Mouse (Mus musculus): ENCODE results near the gene Tm4sf20. TPM values are rescaled to one million over a fixed set of nuclear protein-coding genes. Genes with fewer than 3 reads are reported as not detected.

Tm4sf20 gene
- not detected for total RNA-seq (2021)
- long read RNA-seq, experiment 1 = 0 reads
- long read RNA-seq, experiment 2 = 0 reads

DNA sequence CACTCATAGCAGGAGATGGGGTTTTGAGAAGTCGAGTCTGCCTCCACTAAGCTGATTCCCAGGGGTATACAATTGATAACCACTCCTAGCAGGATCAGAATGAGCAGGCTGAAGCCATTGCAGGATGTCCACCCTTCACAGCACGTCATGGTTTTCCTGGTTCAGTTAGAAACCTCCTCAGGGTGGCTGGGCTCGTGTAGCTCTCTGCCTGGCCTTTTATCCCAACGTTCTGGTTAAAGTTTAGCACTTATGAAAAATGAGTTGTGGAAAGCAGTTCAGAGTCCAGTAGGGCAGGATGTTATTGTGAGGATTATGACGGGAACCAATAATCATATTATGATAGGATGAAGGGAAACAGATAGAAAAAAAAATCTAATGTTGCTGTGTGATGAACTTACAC lies at the start of gene Tm4sf20:
Gene Tm4sf20 (minus strand): TSS at position 193 of the 400 bp plus-strand sequence.
- no peak for DNase-seq

DNA sequence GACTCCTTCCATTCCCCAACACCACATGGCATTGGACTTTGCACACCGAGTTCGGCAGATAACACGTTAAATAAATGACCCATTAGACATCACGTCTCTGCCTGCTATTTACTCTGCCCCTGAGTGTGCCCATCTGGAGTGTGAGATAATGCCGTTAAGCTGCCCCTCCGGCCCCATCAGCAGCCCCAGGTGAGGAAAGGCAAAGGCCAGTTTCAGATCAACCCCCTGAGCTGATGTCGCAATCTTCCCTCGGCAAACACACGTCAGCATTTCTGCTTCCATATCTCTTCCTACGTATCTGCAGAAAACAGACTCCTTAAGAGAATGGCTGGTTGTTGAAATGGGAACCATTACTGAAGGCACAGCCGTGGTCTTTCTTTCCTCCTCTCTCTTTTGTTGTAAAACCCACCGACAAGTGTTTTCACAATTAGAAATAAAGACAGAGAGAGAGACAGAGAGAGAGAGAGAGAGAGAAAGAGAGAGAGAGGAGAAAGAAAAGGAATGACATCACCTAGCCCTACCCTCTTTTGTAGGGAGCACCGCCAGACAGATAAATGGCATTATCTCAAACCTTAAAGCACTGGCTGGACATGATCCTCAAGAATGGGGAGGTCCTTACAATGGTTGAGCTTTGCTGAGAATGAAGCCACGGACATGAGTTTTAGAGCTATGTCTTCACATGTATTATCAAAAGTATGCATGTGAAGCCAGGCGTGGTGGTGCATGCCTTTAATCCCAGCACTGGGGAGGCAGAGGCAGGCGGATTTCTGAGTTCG lies 47.9 kb upstream of the Tm4sf20 start:
- DNase-seq = peak in 1 of 2 experiments; percentile 42

DNA sequence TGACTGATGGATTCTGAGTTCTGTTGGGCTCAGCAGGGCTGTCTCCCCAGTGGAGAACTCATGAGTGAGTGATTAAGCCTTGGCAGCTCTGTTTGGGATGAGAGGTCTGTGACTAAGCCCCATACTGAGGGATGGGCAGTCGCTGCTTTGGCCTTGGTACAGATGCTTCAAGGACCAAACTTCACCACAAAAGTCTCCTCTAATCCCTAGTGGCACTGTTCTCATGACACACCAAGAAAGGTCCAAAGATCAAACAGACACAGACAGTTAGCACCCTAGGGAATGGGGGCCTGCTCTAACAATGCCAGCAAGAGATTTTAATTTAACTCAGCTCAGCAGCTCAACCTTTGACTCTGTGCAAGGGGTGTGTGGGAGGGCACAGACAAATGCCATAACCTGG lies 43.5 kb upstream of the Tm4sf20 start:
- DNase-seq = no peak

DNA sequence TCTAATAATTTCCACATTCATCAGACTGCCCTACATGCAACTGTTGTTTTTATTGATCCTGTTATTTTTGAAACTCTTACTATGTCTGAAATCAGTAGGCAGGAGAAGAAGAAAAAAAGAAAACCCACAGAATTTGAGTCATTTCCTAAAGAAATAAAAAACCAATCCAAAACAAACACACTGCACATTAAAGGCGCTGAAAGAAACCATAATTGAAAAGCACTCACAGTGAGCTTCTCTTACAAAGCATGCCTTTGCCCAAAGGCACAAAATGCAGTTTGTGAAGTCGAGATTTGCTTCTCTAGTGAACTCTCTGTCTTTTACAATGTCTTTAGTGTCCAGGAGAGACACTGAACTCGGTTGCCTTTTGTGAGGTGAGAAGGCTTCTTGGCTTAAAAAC lies 40.3 kb upstream of the Tm4sf20 start:
- no peak for DNase-seq

DNA sequence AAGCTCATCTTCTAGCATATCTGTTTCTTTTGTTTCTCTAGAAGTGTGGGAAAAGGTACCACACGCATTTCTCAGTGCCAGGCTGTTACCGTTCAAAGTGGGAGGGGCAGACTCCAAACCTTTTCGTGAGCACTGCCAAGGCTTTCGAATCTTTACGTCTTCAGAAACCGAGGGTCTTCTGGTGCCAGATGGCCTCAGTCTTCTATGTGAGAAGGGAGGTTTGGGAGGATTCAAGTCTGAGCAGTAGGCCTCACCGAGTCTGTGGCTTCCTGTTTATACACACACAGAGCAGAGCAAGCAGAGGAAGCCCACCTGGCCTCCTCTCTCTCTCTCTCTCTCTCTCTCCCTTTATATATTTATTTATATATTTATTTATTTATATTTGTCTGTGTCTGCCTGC lies 38.9 kb upstream of the Tm4sf20 start:
- DNase-seq = no peak

DNA sequence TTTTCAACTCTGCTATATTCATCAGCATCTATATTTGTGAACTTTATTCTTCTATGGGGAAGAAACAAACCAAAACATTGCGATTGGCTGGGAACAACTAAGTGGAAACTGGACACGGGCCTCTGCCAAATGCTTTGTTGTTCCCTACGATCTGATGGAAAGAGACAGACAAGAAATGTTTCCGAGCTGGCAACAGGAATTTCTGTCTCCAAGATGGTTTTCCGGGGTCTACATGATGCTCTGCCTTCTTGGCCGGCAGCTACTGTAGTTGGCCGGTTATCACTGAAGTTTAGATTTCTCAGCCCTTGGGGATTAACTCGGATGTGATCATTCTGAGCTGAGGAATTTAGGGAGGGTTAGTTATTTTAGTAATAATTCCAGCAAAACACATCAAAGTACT lies 38.1 kb upstream of the Tm4sf20 start:
- peak; percentile 18 to 37 for DNase-seq

DNA sequence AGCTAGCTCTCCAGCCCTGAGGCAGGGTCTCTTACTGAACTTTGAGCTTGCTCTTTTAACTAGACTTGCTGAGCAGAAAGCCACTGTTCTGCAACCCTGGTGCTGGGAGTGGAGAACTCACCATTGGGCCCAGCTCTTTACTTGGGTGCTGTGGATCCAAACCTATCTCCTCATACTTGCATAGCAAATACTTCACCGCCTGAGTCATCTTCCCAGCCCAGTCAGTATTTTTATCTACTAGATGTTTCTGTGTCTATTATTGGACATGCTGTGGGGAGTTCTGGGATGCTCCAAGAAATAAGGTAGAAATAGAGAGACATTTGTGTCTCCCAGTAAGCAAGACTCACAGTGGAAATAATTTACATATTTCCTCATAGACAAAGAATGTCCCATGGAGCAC lies 35.8 kb upstream of the Tm4sf20 start:
- no peak for DNase-seq

DNA sequence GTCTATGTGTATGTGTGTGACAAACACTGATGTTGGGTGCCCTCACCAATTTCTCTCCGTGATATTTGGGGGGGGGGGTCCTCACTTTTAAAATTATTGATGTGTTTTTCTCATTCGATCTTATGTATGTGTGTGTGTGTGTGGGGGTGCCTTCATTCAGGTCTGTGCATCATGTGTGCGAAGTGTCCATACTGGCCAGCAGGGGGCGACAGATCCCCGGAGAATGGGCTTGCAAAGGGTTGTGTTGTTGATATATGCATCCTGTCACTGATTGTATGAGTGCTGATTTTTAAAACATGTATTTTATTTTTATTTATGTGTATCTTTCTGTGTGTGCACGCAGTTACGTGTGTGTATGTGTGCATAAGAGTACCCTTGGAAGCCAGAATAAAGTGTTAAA lies 35.3 kb upstream of the Tm4sf20 start:
- DNase-seq = no peak

DNA sequence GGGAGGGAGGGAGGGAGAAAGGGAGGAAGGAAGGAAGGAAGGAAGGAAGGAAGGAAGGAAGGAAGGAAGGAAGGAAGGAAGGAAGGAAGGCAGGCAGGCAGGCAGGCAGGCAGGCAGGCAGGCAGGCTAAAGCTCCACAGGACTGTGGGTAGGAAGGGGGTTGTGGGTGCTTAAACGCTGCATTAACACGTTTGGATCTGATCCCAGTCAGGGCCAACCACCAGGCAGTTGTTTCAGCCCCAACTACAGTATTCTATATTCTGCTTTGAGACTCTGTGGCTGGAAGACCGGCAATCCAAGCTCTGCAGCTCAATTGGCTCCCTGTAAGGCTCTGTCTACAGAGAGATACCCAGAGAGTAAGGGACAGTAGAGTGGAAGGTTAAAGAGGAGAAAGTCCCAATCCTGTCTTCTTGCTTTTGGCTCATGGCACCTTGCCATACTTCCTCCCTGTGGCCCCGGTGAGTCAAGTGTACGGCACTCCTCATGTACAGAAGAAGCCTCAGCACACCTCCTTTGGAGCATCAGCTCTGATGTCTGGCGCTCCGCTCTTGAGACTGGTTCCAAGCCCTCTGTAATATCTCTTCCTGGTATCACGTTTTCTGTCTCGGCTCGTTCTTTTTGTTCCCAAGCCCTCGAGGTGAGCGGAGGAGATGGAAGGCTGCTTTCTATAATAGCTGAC lies 33.0 kb upstream of the Tm4sf20 start:
- DNase-seq = no peak

DNA sequence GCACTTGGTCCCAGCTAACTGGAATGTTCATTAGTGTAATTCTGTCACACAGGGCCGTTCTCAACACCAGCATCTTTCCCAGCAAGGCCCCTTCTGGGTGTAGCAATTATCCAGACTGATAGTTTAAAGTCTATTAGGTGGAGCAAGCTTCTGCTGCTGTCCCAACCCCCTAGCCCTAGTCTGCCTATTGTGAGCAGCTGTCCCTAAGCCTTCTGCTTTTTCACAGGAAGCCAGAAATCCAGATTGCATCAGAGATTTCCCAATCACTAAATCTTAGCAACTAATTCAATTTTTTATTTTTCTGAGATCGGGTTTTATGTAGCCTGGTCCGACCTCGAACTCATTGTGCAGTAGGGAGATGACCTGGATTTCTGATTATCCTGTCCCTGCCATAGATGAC lies 30.7 kb upstream of the Tm4sf20 start:
- DNase-seq = peak in 1 of 2 experiments; percentile 24

DNA sequence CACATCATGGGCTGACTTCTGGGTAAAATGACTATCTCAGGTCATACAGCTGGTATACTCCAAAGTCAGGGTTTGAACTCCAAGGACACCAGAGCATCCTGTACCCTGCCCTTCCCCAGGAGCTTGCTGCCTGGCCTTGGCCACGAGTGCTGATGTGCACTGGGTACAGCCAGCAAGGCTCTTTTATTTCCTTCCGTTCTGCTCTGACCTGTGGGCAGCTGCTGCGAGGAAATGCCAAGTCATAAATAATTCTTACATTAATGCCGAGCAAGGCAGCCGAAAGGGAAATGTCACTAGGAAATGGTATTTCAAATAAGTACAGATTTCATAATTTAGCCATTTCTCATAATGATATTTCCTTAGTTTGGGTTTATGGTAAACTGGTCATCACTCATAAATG lies 30.0 kb upstream of the Tm4sf20 start:
- peak in 1 of 2 experiments; percentile 42 for DNase-seq

DNA sequence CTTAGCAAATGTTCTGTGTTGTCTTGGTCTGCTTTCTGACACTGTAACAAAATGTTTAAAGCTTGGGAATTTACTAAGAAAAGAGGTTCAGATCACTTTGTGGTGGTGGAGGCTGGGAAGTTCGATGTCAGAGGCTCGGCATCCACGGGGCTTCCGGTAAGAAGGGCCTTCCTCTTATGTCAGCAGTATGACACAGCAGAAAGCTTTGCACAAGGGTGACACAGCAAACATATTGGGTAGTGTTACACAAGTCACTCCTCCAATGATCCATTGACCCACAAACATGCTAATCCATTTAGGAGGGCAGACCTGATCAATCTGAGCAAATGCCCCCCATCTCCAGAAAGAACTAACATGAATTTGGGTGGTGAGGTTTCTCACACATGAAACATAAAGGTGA lies 28.8 kb upstream of the Tm4sf20 start:
- DNase-seq = no peak

DNA sequence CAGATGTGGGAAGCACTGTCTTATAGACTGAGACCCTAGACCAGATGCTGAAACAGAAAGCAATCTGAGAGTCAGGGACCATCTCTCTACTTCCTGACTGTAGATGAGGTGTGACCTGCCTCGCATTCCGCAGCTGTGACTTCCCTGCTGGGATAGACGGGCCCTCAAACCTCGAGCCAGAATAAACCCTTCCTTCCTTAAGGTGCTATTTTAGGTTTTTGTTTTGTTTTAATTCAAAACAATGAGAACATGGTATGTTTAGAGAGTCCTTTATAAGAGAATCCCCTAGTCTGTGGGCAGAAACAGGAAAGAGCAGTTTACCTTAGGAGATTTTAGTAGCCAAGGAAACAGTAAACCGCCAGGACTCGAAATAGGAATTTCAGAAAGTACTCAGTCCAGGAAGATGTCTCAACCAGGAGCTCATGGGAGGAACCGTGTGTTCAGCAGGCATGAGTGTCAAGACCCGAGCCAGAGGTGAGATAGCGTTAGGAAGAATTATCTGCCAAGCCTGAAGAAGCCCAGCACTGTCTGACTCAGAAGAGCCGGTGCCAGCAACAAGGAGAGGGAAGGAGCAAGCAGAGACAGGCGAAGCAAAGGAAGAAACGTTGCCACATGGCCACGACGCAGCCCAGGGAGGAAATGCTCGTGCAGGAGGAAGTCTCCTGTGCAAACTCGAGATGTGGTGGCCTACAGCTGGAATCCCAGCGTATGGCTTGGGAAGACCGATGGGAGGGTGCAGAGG lies 27.6 kb upstream of the Tm4sf20 start:
- peak in 1 of 2 experiments; percentile 27 for DNase-seq

DNA sequence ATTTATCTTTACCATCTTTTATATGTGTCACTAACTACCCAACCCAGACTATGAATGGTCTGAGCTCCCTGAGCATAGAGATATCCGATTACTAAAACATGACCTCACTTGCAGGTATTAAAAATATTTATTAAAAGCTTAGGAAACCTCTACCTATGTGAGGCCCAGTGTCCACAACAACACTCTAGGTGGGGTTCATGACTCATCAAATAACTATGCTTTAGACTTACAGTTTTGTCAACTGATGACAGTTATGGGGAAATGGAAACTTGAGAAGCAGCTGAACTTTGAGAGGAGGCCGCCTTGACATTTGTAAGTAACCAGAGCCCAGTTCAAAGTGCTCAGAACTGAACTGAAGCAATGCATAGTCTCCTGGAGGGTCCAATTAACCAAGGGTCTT lies 26.9 kb upstream of the Tm4sf20 start:
- no peak for DNase-seq

DNA sequence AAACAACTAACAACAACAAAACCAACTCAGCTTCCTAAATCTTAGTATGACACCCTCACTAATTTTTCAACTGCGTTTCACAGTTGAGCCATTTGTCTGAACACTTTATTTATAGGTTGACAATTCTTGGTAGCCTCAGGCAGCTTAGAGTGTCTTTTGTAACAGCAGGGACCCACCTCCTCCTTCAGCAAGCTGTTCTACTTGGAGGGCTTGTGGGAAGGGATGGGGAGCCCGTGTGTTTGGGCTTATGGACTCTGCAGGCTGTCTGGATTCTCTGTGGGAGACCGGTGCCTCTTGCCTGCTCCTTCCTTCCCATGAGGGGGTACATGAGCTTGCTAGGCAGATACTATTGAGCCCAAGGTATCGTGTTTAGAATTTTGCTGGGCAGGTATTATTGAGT lies 25.7 kb upstream of the Tm4sf20 start:
- DNase-seq = no peak

DNA sequence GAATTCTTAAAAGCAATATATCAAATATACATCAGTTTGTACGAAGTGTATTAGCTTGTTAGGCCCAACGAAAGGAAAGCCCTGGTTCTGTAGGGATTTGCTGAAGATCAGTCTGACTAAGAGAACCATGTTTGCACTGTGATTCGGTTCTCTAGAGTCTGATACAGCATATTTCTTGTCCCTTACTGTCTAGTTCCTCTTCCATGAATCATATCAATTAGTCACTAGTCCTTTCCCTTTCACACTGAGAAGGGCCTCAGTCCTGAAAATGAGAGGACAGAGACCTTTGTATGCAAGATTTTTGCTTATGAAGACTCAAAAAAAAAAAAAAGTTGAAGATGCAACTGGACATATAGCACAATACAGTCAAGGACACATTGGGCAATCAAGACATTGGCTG lies 24.8 kb upstream of the Tm4sf20 start:
- no peak for DNase-seq

DNA sequence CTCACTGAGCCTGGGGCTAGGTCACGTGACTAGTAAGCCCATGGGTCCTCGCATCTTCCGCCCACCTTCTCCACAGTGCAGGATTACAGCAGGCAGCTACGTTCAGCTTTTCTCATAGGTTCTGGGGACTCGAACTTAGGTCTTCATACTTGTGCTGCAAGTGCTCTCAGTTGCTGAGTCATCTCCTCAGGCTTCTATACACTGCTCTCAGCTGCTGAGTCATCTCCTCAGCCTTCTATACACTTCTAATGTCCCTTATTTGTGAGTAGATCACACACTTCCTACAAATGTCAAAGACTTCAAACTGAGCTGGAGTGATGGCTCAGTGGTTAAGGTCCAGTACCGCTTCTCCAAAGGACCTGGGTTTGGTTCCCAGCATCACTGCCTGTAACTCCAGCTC lies 24.0 kb upstream of the Tm4sf20 start:
- DNase-seq = no peak

DNA sequence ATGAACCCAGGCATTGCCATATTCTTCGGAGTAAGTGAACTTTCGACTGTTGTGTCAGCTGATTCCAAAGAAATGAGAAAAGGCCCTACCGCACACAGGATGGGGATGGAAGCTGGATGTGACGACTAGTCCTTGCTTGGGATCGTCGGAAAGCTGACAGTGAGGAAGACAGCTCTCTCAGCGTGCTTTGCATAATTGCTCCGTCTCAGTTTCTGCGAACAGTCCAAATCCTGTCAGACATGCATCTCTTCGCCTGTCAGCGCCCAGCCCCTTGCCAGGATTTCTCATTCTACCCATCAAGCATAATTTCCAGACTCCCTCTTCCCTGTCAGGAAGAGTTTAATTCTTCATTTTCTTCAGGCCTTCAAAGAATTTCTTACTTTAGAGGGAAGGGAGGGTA lies 22.8 kb upstream of the Tm4sf20 start:
- no peak for DNase-seq

DNA sequence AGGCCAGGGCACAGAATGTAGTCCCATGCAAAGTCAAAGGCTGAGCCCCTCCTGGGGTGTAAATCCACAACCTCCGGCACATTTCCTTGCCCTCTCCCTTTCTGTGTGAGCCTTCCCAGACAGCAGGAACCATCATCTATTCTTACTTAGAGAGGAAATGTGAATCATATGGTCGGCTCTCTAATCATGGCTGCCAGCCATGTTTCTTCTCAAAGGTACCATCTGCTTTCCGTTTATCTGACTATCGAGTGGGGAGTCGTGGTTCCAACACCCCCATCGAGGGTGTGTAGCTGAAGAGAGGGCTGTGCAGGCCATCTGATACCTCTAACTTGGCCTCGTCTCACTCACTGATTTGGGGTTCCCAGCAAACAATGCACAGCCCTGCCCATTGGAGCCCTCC lies 19.8 kb upstream of the Tm4sf20 start:
- no peak for DNase-seq

DNA sequence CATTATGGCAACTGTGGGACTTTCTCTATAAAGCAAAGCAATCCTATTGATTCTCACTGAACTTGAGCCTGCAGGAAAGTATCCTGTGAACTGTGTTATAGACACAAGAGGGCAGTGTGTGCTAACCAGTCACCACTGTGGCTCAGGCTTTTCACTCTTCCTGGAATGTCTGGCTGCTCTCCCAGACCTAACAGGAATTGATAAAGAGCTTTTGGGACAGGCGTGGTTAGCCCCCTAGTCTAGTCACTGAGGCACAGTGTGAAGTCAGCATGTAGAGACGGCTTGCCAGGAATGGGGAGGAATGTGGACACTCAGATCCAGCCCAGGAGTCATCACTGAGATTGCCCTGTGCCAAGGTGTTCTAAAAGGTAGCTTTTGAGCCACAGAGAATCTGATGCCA lies 19.2 kb upstream of the Tm4sf20 start:
- peak; percentile 84 to 86 for DNase-seq

DNA sequence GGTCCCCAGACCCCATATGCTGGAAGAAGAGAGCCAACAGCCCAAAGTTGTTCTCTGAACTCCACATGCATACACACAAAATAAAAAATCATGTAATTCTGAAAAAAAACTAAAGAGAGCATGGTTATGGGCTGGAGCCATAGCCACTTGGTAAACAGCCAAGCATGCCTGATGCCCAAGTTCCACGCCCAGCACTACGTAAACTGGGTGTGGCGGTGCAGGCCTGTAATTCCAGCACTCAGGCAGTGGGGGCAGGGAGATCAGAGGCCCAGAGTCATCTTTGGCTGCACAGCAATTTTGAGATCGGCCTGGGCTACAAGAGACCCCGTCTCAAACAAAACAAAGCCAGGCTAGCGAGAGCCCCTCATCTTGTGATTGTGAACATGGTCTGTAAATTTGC lies 17.3 kb upstream of the Tm4sf20 start:
- peak in 1 of 2 experiments; percentile 14 for DNase-seq

DNA sequence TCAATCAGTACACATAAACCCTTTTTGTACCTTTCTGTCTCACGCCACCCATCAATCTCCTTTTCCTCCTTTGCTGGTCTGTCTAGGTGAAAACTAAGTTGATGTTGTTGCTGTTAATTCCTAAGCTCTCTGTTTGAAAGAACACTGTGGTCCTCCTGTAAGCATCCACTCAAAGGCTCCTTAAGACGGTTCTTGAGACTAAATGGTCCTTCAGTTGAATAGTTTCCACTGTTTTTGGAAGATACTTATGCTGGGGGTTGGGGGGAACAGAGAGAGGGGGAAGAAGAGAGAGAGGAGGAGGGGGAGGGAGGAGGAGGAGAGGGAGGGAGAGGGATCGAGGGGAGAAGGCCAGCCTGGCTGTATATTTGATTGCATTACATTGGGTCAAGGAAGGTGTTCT lies 15.3 kb upstream of the Tm4sf20 start:
- no peak for DNase-seq

DNA sequence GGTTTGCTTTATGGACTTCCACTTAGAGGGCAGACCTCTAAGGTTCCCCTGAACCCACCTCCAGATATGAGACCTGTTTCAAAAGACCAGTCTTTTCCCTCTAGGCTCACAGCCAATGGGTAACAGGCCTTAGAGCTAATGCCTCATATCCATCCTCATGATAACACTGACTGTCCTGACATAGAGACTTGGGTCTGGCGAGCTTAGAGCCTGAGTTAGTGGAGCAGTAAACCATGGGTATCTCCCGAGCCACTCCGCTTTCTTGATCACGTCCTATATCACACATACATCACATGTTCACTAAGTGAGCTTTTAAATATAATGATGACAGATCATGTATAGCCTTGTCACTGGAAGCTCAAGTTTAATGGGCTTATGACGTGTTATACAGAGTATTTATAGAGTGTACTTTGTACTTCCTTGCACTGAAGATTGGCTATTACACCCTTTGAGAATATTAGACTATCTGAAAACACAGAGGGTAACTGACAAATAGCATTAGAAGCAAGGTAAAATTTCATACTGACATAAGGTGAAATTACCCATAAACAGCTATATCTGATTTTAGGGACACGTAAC lies 11.2 kb upstream of the Tm4sf20 start:
- no peak for DNase-seq
